Mouse (Mus musculus): ENCODE measurements around the gene Gpr152.

The Gpr152 gene

GRCm38 (mm10) chr19:4150567-4151487 lies 11.2 kb downstream of the Gpr152 start:
- no peak for DNase-seq (ENCODE audit: low read depth)

- DNase-seq (ENCODE audit: low read depth), result no peak
Observed at GRCm38 (mm10) chr19:4151488-4151860, 11.9 kb downstream of the Gpr152 start.

- no peak for DNase-seq (ENCODE audit: low read depth)
Observed at GRCm38 (mm10) chr19:4151898-4152297, 12.3 kb downstream of the Gpr152 start.

- no peak for DNase-seq (ENCODE audit: low read depth)
Observed at GRCm38 (mm10) chr19:4152445-4153231, 13.1 kb downstream of the Gpr152 start.

- DNase-seq (ENCODE audit: low read depth), result no peak
Observed at GRCm38 (mm10) chr19:4153232-4153654, 13.7 kb downstream of the Gpr152 start, which contains the start of gene Ptprcap. Ptprcap (plus strand) TSS chr19:4153604.

- no peak for DNase-seq (ENCODE audit: low read depth)
Observed at GRCm38 (mm10) chr19:4154437-4155222, 15.0 kb downstream of the Gpr152 start.

GRCm38 (mm10) chr19:4155223-4156072 lies 15.9 kb downstream of the Gpr152 start:
- no peak for DNase-seq (ENCODE audit: low read depth)

GRCm38 (mm10) chr19:4156073-4156579 lies 16.5 kb downstream of the Gpr152 start:
- no peak for DNase-seq (ENCODE audit: low read depth)

- no peak for DNase-seq (ENCODE audit: low read depth)
Observed at GRCm38 (mm10) chr19:4156771-4157170, 17.2 kb downstream of the Gpr152 start.

- DNase-seq (ENCODE audit: low read depth), result no peak
Observed at GRCm38 (mm10) chr19:4159049-4159448, 19.5 kb downstream of the Gpr152 start.

- peak; percentile 89 for DNase-seq (ENCODE audit: low read depth)
Observed at GRCm38 (mm10) chr19:4162646-4163542, 23.3 kb downstream of the Gpr152 start, which contains the start of gene Rps6kb2. Rps6kb2 (minus strand) TSS chr19:4163354.

GRCm38 (mm10) chr19:4163543-4163887 lies 23.9 kb downstream of the Gpr152 start:
- DNase-seq (ENCODE audit: low read depth), result no peak

- no peak for DNase-seq (ENCODE audit: low read depth)
Observed at GRCm38 (mm10) chr19:4164100-4164499, 24.5 kb downstream of the Gpr152 start.

GRCm38 (mm10) chr19:4164721-4165120 lies 25.1 kb downstream of the Gpr152 start:
- no peak for DNase-seq (ENCODE audit: low read depth)

- DNase-seq (ENCODE audit: low read depth), result no peak
Observed at GRCm38 (mm10) chr19:4166678-4167476, 27.3 kb downstream of the Gpr152 start.

GRCm38 (mm10) chr19:4169378-4169784 lies 29.8 kb downstream of the Gpr152 start:
- peak; percentile 92 for DNase-seq (ENCODE audit: low read depth)

GRCm38 (mm10) chr19:4169810-4170209 lies 30.2 kb downstream of the Gpr152 start:
- no peak for DNase-seq (ENCODE audit: low read depth)

- DNase-seq (ENCODE audit: low read depth), result no peak
Observed at GRCm38 (mm10) chr19:4170723-4171392, 31.3 kb downstream of the Gpr152 start.
